In the genomic region with DNA sequence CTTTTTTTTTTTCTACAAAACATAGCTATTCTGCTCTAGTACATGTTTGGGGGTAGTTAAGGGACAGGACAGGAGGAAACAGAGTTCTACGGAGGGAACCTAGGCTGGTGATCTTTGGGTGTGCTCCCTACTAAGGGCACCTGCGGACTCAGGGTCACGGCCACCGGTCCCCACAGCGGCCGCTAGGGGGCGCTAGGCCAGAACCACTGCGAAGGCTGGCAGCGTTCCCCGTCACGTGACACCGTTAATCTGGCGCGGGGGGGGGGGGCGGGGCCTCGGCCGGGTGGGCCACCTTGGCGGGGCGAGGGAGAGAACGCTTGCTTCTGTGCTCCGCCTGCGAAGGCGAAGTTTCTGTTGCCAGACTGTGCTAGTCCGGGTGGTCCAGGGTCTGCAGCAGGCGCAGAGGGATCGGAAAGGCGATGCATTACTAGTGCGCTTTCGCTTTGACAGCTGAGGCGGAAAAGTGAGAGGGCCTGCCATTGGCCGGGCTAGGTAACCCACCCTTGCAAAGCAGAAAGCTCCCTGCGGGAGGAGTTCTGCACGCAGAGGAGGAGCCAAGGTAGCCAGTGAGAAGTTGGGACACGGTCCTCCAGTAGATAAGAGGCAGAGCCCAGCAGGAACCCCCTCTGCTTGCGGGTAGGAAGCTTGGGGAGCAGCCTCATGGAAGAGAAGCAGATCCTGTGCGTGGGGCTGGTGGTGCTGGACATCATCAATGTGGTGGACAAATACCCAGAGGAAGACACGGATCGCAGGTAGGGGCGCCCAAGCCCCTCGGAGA, we compare ENCODE assay signal across 8 mouse cellular contexts. TPM values are rescaled to one million over a fixed set of nuclear protein-coding genes. Genes with fewer than 3 reads are reported as not detected.
DNase-seq lines count a peak whose midpoint lies in the region; ATAC-seq lines count a peak whose summit lies in the region.

A gene (plus strand): TSS at position 176 of the 778 bp plus-strand sequence.

- peak within 1 kb of the TSS; percentile 82 for H3K4me2 ChIP-seq in hindbrain, embryonic 15.5 days

- H3K27me3 ChIP-seq in hindbrain, embryonic 15.5 days = no peaks in the 10 kb centered on the region

- peak within 1 kb of the TSS; percentile 78 for H3K27ac ChIP-seq in hindbrain, embryonic 15.5 days (replicated peaks)

- H3K4me1 ChIP-seq in hindbrain, embryonic 15.5 days (replicated peaks) = peaks cover 23% of the 10 kb centered on the region

- H3K36me3 ChIP-seq in hindbrain, embryonic 15.5 days = no peaks in the 10 kb centered on the region

- peak; percentile 70 for DNase-seq in WW6 (ENCODE audit: low read depth, low spot score)
- peak; percentile 96 to 97 for DNase-seq in cerebellum, postnatal 36 days
- DNase-seq in gastrocnemius, adult 18-20 months (ENCODE audit: low spot score) = peak; percentile 91
- DNase-seq in layer of hippocampus, postnatal 36 days = peak; percentile 78 to 81
- DNase-seq in lung, postnatal 36 days = peak; percentile 96
- peak; percentile 95 for DNase-seq in retina, embryonic 14.5 days (ENCODE audit: low spot score)
- DNase-seq in thymus, postnatal 36 days = peak; percentile 90 to 93

- H3K4me3 ChIP-seq in hindbrain, embryonic 15.5 days = peak within 1 kb of the TSS; percentile 50

- H3K9me3 ChIP-seq in hindbrain, embryonic 15.5 days = no peaks in the 10 kb centered on the region

- under 1% methylated on average over 39 of the region's 40 CpGs for WGBS in hindbrain, embryonic 15.5 days

- ATAC-seq in hindbrain, embryonic 15.5 days (ENCODE audit: low FRiP score, low read depth) = peak; percentile 81

- H3K9ac ChIP-seq in hindbrain, embryonic 15.5 days = peak within 1 kb of the TSS; percentile 42

RNA-seq across cellular contexts. Expression of the gene that starts here (rescaled TPM):
- total RNA-seq in gastrocnemius, adult 18-20 months (2021) = 10 to 100 TPM; 36.5 to 36.6 TPM
- polyA plus RNA-seq in hindbrain, embryonic 15.5 days (2015; fragmentation: Nextera tagmentation; extraction: Ambion mirVana) = 9.9 and 10.7 TPM in 2 replicates
- total RNA-seq in layer of hippocampus, postnatal 36 days (2021) = 10 to 100 TPM; 10.1 to 13.6 TPM

Comparison
In these comparisons a context has a peak if more than half of its experiments do, and no peak if none do; other contexts are left out.
1. Peak in every context shown above with its lines: DNase-seq, ATAC-seq, H3K4me3 ChIP-seq and H3K27ac ChIP-seq.